Mouse (Mus musculus) v-Abl transformed pro-B cells (cell line): ENCODE data around the gene Galm.
"Not testable (repeated sequence)": the region's sequence is repeated elsewhere in the genome, so short reads cannot be mapped to it uniquely, and the experiment has no call there.

Experiments used
- in situ Hi-C, 2 experiments: fragments of 400-800 bp; cut with MboI; formaldehyde crosslinking; loops; one replicate each; pipeline ENCODE4 v1.15.1; 2025; ENCODE audit not compliant: unreplicated experiment in 2 of 2

The Galm gene

GRCm38 (mm10) chr17:80199160-80199778 is 72.0 kb downstream of the Galm start:
- in situ Hi-C loops, result no loop called here

- in situ Hi-C loops, result loop anchor here (5.0 to 25.0 kb wide), 4 partner anchors 321 to 1193 kb away; partner anchors contain the start of genes Cdc42ep3 (in 1 of the 2) and Prkd3 (in 1 of the 2)
Observed at GRCm38 (mm10) chr17:80205657-80206056, 78.4 kb downstream of the Galm start.

DNA sequence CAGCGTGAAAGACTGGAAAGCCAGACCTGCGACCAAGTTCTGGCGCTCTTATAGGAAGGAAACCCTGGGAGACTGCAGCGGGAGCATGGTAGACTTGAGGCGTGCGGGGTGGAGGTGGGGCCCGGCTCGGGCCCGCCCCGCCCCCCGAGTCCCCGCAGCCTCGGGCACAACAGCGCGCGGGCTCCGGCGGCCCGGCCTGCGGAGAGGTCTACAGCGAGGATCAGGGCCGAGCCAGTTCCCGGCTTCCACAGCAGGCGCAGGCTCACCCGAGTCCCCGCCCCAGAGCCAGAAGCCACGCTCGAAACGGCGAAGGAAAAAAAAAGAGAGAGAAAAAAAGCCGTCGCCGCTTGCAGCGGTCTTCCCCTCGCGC is 79.0 kb downstream of the Galm start:
- in situ Hi-C loops, result loop anchor here (5.0 to 25.0 kb wide), 4 partner anchors 321 to 1194 kb away; partner anchors contain the start of genes Cdc42ep3 (in 1 of the 2) and Prkd3 (in 1 of the 2)

- in situ Hi-C loops, result loop anchor here (5.0 to 25.0 kb wide), 4 partner anchors 322 to 1195 kb away; partner anchors contain the start of genes Cdc42ep3 (in 1 of the 2) and Prkd3 (in 1 of the 2)
Observed at GRCm38 (mm10) chr17:80206671-80207581, 79.7 kb downstream of the Galm start, which contains the start of the genes Srsf7 and Ttc39d. TSS of gene Srsf7 (minus strand) at chr17:80207307. TSS of gene Ttc39d (plus strand) at chr17:80207460.

DNA sequence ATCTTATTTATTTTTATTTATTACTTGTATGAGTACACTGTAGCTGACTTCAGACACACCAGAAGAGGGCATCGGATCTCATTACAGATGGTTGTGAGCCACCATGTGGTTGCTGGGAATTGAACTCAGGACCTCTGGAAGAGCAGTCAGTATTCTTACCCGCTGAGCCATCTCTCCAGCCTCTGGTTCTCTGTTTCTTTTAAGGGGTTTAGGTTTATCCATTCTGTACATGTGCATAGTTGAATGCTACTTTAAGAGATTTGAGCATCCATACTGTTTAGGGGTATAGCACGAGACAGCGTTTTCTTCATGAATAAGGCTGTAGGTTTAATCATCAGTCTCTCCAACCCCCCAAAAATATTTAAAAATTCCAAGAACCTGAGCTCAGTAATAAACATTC is 86.7 kb downstream of the Galm start:
- in situ Hi-C loops, result loop anchor here (25.0 kb wide), 2 partner anchors 852 to 1202 kb away; partner anchors contain the start of genes Cdc42ep3 (in 1 of the 2) and Prkd3 (in 1 of the 2)

DNA sequence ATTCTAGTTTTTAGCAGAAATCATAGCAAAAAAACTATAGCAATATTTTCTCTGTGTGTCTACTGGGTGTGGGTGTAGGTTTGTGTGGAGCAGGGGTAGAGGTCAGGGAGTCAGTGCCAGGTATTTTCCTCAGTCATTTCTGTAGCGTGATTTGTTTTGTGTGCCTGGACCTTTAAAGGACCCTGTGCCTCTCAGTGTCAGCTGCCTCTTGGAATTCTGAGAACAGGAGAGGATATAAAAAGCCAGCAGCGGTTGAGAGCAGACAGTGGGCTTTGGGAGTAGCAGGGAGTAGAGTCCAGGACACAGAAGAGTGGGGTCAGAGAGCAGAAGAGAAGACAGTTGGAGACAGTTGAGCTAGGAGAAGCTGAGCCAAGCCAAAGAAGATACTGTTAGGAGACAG is 92.9 kb downstream of the Galm start:
- in situ Hi-C loops, result loop anchor here (25.0 kb wide), 2 partner anchors 858 to 1208 kb away; partner anchors contain the start of genes Cdc42ep3 (in 1 of the 2) and Prkd3 (in 1 of the 2)

- in situ Hi-C loops, result loop anchor here (25.0 kb wide), 2 partner anchors 859 to 1209 kb away; partner anchors contain the start of genes Cdc42ep3 (in 1 of the 2) and Prkd3 (in 1 of the 2)
Observed at GRCm38 (mm10) chr17:80221202-80221601, 93.9 kb downstream of the Galm start.

DNA sequence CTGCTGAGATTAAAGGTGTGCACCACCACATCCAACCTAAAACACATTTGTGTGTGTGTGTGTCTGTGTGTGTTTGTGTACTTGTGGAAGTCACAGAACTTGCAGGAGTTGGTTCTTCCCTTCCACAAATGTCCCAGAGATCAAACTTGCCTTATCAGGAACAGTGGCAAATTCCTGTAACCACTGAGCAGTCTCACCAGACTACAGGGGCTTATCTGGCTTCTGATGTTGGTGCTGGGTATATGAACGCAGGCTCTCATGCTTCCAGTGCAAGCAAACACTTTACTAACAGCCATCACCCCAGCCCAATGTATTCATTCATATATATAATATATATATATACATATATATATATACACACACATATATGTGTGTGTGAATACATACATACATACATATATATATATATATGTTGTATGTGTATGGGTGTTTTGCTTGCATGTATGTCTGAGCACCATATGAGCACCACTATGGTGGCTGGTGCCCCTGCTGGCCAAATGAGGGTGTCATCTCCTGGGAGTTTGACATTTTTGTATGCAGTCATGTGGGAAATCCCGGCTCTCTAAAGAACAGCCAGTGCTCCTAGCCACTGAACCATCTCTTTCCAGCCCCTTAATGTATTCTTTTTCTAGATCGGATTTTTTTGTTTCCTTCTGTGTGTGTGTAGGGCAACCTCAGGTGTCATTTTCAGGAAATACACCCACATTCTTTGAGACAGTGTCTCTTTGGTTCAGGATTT is 94.8 kb downstream of the Galm start:
- in situ Hi-C loops, result loop anchor here (25.0 kb wide), 2 partner anchors 860 to 1210 kb away; partner anchors contain the start of genes Cdc42ep3 (in 1 of the 2) and Prkd3 (in 1 of the 2)

DNA sequence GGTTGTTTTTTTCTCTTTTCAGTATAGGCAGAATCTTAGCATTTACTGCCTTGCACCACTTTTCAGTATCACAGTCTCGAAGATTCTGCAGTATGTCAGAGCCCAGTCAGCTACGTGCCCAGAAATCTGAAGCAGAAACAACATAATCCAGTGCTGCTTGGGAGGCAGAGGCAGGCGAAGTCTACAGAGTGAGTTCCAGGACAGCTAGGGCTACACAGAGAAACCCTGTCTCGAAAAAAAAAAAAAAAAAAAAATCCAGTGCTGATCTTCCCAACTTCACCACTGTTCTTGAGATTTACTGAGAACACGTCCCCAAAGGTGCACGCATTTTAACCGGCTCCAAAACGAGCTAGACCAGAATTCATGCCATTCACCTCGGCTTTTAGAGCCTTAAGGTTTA is 96.6 kb downstream of the Galm start:
- in situ Hi-C loops, result loop anchor here (25.0 kb wide), 2 partner anchors 862 to 1212 kb away; partner anchors contain the start of genes Cdc42ep3 (in 1 of the 2) and Prkd3 (in 1 of the 2)

DNA sequence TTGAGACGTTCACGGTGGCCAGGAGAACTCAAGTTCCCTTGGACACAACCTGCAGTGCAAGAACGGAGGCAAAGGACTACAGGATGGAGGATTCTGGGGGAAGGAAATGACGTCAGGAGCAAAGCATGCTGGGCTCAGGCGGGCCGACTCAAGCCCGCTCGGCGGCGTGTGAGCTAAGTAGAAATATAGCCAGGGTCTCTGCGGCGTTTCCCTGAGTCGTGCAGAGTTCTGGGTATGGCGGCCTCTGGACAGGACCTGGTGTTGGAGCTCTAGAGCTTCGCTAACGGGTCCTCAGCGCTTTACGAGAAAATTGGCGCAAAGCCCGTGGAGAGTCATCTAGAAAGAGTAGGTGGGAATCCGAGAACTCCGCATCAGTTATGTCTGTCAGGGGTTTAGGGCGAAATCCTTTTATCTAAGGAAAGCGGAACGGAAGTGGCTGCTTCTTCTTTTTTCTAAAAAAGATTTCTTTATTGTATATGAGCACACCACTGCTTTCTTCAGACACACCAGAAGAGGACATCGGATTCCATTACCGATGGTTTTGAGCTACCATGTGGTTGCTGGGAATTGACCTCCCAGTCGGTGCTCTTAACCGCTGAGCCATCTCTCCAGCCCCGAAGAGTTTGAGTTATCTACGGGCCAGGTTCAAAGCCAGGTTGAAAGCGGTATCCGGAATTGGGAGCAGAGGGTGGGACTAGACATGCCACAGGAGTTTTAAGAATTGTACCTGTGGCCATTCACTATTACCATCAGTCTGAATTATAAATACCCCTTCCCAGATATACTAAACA is 97.2 kb downstream of the Galm start, which contains the start of gene Gemin6:
Gemin6 (plus strand) TSS at position 116 of the 791 bp plus-strand sequence.
- in situ Hi-C loops, result loop anchor here (25.0 kb wide), 2 partner anchors 862 to 1212 kb away; partner anchors contain the start of genes Cdc42ep3 (in 1 of the 2) and Prkd3 (in 1 of the 2)

DNA sequence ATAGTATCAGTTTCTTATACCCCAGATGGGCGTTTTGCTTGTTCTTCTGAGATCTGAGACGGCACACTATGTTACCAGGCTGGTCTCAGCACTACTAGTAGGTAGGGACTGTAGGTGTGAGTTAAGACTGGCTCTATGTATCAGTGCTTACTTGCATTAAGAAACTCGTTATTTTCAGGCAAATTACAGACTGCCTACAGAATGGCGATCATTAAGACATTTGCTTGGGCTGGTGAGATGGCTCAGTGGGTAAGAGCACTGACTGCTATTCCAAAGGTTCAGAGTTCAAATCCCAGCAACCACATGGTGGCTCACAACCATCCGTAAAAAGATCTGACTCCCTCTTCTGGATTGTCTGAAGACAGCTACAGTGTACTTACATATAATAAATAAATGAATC is 97.9 kb downstream of the Galm start:
- in situ Hi-C loops, result not testable (repeated sequence)

DNA sequence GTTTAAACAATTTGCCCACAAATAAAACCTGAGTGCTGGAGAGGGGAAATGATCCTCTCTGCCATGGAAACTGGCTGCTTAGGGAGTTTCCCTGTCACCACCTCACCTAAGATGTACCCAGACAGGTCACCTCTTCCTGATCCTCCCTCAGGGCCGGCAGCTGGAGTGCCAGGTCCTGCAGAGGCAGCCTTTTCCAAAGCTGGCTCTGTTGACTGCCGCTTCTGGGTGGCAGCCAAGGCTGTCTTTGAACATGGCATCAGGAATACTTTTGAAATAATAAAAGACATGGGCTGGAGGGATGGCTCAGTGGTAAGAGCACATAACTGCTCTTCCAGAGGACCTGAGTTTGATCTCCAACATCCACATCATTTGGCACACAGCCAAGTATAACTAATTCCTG is 102.1 kb downstream of the Galm start:
- in situ Hi-C loops, result no loop called here

GRCm38 (mm10) chr17:80233844-80234243 is 106.6 kb downstream of the Galm start:
- in situ Hi-C loops, result no loop called here

DNA sequence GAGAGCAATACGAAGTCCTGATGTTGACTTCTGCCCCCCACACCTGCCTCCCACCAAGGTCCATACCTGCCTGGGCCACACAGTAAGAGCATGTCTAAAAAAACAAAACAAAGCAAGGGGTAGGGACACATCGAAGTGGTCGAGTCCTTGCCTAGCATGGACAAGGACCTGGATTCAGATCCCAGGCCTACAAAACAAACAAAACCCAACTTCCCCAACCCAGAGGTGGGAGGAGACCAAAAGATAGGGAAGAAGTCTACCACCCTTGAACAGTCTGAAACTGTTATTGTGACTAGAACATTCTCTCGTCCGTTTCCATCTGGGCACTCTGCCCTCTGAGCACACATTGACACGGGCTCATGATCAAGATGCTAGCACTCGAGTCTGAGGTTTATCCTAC is 107.1 kb downstream of the Galm start:
- in situ Hi-C loops, result no loop called here
